Mouse (Mus musculus) erythroid progenitor cell, adult 5-6 weeks (primary cell): ENCODE measurements around the gene Crxos. TPM values are rescaled to one million over a fixed set of nuclear protein-coding genes. Genes with fewer than 3 reads are reported as not detected.
"Not testable (repeated sequence)": the region's sequence is repeated elsewhere in the genome, so short reads cannot be mapped to it uniquely, and the experiment has no call there.

Experiments
- ATAC-seq: replicated peaks from 2 replicates; pipeline ENCODE4 v1.8.0; 2016; ENCODE audit warnings: moderate number of reproducible peaks, mild to moderate bottlenecking, moderate TSS enrichment, inconsistent platforms; ENCODE audit not compliant: poor library complexity, low FRiP score, severe bottlenecking
- total RNA-seq, 2 experiments: library from RNA; stranded (forward) in 1 of 2; stranded (reverse) in 1 of 2; fragments of 150-400 nt in 1 of 2; fragments of 186-747, 209-891 nt in 1 of 2; gene quantifications; 2 replicates each; pipeline versions ENCODE4 v1.2.3 to v1.2.4; 2015 to 2017; ENCODE audit warnings: low replicate concordance in 2 of 2

The Crxos gene
- not detected in 2 replicates for total RNA-seq (2015; ENCODE audit: low replicate concordance)
- total RNA-seq (2017; ENCODE audit: low replicate concordance) = not detected in 2 replicates

DNA sequence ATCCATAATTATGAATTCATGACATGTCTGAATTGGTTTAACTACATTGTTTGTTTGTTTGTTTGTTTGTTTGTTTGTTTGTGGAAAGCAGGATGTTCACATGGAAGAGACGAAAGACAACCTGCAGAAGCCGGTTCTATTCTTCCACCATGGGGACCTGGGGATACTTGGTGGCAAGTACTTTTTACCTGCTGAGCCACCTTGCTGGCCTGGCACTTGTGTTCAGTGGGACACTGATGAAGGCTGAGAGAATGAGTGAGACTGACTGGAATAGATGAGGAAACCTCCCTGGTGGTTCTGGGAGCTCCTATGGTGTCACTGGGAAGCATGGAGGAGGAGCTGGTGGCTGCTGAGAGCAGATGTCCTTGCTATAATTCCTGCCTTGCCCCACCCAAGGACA is at the start of gene Crxos:
Crxos (plus strand) TSS at position 301 of the 400 bp plus-strand sequence.
- no peak for ATAC-seq

DNA sequence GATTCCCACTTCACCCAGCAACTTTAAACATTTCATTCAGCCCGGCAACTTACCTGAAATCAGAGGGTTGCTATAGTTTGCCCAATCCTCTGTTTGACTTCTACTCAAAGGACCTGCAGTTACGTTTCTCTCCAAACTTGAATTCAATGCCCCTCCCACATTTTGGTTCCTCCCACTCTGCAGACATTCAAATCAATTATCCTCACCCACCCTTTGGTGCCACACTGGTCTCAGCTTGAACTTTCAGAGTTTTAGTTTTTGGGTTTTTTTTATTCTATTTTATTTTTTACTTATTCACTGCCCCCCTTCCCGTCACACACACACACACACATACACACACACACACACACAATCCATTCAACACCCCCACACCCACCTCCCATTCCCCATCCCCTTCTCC is 42.8 kb upstream of the Crxos start, which contains the start of gene Obox6:
Obox6 (minus strand) TSS at position 101 of the 400 bp plus-strand sequence.
- no peak for ATAC-seq

DNA sequence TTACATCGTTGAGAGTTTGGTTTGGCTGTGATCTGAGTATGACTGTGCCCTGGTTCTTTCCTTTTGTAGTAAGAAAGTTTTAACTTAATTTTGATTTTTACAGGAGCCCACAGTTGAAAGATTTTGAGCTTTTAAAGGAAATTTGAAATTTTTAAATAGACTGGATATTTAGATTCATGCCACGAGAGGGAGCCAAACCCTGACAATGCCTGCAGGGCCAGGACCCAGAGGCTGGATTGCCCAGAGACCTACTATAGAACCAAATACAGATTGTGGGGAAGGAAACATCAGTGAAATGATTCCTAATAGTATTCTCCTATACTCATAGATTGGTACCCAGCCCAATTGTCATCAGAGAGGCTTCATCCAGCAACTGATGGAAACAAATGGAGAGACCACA is 22.8 kb upstream of the Crxos start:
- no peak for ATAC-seq

DNA sequence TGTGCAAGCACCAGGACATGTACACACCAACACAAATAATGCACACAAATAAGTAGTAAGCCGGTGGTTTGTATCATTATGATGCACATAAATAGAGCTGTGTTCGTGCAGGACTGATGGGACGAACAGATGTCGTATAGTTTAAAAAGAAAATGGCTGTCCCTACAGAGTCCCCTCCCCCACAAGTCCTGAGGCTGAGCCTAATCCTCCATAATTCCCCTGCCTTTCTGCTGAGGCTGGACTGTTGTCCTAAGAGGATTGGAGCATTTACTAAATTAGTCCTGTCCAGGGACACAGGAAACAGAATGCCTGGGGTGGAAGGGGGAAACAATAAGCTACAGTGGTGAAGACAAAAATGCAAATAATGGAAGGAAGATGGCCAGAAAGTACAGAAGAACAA is 18.3 kb upstream of the Crxos start:
- no peak for ATAC-seq

DNA sequence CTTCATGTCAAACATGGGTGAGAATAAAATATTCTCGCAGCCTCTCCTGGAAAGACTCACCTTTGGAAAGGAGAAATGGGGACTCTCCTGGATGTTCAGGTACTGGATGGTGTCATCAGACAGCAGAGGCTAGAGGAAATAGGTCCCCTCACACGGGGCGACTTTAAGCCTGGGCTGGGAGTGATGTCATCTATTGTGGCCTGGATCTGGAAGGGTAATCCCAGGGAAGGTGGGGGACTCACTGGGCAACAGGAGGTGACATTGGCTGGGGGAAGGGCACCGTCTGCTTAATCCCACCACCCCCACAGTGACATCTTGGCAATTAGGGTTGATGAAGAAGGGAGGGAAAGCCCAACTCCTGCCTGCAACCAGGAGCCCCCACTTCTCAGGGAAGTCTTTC is 2.7 kb upstream of the Crxos start, which contains the start of gene Crx:
Crx (minus strand) TSS at position 213 of the 400 bp plus-strand sequence.
- ATAC-seq = no peak

DNA sequence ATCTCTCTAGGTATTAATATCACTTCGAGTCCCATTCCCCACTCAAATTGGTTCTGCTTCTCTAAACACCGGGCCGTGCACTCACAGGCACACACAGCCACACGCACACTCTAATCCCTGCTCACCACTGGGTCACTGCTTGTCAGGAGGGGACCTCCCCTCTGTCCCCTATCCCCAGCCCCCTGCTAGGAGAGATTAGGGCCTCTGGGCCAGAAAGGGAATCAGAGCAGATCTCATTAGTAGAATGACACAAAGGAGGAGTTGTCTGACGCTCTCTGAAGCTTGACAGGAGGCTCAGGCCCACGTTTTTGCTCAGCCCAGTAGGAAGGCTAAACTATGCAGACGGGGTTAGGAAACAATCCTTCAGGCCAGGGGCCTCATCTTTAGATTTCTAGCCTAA is 1.0 kb upstream of the Crxos start:
- ATAC-seq = no peak

DNA sequence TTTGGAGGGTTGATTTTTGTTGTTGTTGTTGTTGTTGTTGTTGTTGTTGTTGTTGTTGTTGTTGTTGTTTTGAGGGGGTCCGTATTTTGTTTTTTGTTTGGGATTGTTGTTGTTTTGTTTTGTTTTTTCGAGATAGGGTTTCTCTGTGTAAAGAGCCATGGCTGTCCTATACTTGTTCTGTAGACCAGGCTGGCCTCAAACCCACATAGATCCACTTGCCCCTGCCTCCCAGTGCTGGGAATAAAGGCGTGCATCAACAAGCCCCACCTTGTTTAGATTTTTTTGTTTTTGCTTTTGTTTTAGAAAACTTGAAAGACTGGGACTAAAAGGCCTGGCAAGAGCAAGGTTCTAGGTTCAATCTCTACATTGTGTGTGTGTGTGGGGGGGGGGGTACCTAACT is 586 bp upstream of the Crxos start:
- ATAC-seq = no peak

DNA sequence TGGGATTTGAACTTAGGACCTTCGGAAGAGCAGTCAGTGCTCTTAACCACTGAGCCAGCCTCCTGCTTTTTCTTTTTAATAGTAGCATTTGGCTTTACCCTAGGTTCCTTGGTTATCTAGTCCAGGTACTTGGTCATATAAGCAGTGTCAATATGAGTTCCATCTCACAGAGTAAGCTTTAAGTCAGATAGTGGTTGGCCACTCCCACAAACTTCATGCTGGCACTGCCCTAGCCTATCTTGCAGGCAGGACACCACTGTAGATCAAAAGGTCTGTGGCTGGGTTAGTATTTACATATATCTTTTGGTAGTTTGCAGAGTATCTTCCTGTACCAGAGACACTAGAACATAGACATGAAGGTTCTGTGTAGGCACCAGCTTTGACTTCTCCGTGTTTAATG is 1.7 kb downstream of the Crxos start:
- peak; percentile 75 for ATAC-seq

DNA sequence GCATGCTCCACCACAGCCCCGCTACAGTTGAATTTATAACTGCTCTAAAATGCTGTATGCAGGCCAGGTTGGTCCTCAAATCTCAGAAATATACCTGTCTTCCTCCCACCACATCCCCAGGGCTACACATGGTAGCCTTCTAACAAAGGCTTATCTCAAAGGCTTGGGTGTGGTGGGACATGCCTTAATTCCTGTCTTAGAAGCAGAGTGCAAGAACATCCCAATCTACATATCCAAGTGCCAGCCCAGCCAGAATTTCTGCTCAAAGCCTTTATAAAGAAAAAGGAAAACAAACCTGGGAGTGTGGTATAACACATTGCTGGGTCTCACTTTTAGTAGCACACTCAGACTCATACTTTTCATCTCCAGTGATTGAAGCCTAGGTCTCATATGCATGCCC is 11.8 kb downstream of the Crxos start:
- ATAC-seq = no peak

DNA sequence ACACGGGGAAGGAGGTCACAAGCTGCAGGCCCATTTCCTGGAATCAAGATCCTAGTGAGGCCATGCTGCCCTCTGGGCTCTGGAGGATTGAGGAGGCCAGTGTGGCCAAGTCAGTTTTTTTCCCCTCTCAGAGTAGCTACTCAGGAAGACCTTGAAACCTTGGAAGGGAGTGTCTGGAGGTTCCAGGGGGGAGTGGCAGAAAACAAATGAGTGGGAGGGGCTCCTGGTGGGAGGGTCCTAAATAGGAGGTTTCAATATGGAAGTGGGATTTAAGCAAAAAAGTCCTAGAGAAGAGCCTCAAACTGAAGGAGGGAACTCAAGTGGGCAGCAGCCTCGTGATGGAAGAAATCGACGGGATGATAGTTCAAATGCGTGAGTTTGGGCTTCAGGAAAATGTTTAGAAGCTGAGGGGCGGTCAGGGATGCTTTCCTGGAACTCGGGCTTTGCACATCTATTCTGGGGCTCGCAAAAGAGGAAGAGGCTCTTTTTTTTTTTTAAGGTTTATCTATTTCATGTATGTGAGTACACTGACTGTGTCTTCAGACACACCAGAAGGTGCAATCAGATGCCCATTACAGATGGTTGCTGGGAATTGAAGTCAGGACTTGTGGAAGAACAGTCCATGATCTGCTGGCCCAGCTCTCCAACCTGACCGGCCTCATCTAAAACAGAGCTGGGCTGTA is 19.1 kb downstream of the Crxos start:
- no peak for ATAC-seq

DNA sequence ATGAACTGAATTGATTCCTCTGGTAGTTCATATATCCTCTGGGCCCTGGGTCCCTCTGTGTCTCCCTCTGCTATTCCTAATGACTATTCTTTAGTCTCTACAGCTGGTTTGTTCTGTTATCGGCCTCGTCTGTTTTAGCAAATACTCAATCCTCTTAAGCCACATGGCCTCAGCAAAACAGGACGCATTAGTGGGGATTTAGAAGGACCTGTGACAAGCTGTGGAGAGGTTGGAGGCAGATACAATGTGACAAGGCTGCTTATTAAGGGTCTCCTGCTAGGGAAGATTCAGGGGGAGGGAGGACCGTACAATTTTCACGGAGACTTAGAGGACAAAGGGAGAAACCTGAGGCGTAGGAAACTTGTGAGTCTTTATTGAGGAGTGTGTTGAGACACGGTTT is 23.4 kb downstream of the Crxos start:
- ATAC-seq = no peak

DNA sequence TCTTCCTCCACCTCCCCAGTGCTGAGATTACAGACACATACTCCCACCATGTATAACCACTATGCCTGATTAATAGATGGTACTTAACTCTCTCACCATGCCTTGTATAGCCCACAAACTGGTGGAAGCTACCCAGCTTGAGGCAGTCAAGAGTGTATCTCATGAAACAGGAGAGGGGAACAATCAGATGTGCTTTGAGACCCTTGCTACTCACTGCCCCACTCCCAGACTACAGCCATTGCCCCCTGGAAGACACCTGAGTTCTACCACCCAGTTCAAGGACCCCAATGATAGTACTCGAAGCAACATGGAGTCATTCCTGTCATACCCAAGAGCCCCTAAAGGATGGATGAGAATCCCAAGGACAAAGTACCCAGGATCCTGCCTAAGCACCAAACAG is 24.2 kb downstream of the Crxos start:
- no peak for ATAC-seq

DNA sequence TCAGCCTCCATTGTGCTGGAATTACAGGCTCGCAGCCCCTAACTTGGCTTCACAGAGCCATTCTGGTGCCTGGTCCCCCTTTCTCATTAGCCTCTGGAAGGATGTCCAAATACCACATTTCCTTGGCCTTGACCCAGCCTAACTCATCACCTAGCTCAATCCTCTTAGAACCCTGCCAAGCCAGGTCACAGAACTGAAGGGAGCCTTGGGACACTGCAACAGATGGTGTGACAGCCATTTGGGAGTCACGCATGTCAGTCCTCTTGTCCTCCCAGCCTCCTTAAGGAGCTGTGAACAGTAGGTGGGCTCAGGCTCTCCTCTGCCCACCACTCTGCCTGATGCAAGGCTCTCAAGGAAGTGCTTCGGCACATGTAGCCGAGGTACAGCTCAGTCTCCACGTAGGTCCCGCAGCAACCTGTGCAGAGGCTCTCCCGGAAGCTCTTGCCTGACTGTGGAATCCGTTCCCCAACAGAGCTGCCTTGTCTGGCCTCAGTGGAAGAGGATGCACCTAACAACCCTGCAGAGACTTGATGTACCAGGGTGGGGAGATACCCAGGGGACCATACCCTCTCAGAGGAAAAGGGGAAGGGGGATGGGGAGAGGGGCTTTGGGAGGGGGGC is 25.7 kb downstream of the Crxos start:
- ATAC-seq = no peak

DNA sequence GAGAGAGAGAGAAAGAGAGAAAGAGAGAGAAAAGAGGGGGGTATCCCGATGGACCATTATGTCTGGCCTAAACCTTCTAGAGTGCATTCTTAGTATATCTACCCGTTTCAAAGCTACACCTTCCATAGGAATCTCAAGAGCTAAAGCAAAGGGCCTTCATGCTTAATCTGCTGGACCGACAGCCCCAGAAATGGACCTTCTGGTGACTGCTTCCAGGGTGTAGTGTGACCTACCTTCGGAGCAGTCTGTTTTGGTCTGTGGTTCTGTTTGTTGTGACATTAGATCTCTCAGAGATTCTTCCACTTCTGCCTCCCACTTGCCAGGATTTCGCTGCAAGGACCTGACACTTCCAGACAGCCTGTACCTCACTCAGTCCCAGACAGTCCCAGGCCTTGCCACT is 28.1 kb downstream of the Crxos start:
- no peak for ATAC-seq

DNA sequence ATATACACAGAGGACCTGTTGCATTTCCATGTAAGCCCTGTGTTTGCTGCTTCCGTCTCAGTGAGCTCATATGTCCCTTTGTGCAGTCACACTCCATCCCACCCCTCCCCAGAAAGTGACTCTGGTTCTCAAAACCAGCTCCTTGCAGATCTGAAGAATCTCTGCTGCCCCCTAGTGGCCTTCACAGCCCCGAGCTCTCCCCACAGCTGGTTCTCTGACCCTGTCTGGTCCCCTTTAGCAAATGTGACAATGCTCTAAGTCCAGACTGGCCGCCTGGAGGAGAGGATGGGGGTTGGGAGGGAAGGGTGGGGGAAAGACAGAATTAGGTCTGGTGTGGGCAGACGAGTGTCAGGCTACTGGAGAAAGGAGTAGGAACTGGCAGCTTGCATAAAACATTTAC is 29.8 kb downstream of the Crxos start:
- ATAC-seq = peak; percentile 68; the same call in 1 of the 2 replicates

DNA sequence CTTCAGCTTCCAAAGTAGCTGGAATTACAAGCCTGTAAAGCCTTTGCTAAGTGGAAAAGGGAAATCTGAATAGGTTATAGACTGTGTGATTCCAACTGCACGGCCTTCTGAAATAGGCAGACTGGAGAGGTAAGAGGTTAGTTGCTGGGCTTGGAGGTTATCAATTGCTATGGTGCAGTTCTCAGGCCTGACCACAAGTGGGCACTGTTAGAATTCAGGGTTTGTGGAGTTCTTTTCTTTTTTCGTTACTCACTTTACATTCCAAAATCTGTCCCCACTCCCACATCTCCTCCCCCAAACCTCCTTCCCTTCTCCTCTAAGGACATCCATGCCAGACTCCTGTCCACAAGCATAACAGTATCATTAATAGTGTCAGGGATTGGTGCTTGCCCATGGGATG is 31.8 kb downstream of the Crxos start:
- peak; percentile 73 for ATAC-seq

DNA sequence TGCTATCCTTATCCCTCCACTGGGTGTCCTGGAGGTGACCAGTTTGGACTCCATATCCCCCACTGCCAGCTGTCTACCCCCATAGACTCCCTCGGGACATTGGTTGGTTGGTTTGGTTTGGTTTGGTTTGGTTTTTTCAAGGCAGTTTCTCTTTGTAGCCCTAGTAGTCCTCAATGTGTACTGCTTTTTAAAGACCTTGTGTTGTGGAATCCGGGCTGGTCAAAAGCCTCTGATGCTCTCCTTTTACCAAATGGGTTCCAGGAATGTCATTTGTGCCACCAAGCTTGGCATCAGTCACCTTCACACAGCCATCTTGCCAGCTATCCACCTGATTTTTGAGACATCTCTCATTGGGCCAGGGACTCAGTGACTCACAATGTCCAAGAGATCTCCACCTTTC is 32.3 kb downstream of the Crxos start:
- ATAC-seq = no peak

DNA sequence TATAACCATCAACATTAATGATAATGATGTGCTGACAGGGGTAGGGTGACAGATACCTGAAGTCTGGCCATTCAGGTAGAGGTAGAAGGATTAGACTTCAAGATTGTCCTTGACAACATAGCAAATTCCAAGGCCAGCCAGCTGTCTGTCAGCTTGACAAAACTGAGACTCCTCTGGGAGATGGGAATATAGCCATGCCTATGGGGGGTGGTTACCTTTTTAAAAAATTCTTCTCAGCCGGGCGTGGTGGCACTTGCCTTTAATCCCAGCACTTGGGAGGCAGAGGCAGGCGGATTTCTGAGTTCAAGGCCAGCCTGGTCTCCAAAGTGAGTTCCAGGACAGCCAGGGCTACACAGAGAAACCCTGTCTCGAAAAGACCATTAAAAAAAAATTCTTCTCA is 33.3 kb downstream of the Crxos start:
- ATAC-seq = not testable (repeated sequence)

DNA sequence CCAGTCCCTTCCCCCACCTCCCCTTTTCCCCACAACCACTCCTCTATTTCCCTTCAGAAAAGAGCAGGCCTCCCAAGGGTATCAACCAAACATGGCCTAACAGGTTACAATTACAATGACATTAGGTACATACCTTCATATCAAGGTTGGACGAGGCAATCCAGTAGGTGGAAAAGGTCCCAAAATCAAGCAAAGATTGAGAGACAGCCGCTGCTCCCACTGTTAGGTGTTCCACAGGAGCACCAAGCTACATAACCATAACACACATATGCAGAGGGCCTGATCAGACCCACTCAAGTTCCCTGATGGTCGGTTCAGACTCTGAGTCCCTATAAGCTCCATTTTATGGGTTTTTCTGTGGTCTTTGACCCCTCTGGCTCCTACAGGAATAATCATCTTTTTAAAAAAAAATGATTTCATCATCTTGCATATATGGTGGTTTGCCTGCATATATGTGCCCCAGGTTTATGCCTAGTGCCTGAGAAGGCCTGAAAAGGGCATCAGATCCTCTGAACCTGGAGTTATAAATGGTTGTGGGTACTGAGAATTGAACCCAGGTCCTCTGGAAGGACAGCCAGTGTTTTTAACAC is 33.8 kb downstream of the Crxos start:
- ATAC-seq = no peak

DNA sequence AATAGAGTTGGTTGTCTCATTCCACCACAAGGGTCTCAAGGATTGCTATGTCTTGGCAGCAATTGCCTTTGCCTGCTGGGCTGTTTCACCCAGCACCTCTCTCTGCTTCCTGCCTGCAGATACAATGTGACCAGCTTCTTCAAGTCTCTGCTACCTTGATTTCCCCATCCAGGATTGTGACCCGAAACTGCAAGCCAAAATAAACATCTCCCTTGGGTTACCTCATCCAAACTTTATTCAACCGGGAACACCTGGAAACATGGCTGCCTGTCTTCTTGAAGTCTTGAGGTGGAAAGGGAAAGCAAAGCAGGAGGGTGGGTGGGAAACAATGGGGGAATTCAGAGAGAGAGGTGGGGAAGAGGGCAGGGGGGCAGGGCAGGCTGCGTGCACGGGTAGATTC is 34.6 kb downstream of the Crxos start:
- ATAC-seq = no peak

DNA sequence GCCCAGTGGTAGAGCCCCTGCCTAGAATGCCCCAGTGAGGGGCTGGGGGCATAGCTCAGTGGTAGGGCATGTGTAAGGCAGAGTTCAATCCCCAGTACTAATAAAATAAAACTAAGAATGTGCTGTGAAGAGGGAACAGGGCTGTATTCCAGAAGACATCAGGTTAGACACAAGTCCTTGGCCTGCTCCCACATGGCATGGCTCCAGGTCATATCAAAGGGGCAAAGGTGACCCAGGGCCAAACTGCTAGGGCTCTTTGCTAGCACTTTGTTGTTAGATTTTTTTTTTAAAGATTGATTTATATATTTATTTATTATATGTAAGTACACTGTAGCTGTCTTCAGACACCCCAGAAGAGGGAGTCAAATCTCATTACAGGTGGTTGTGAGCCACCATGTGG is 36.0 kb downstream of the Crxos start:
- ATAC-seq = no peak
